Mouse (Mus musculus) cerebellum, adult 2 months (tissue): ENCODE measurements around the gene Pdhb. TPM values are rescaled to one million over a fixed set of nuclear protein-coding genes. Genes with fewer than 3 reads are reported as not detected.

Experiments used
- DNase-seq, 2 experiments: peaks; one replicate each; pipeline ENCODE4 v3.0.0; 2021
- H3K27ac ChIP-seq: fragments of 200-500 bp; 2 replicates; pipeline ENCODE4 v1.5.1; 2012; ENCODE audit warnings: low read length, control low read depth, inconsistent platforms; ENCODE audit not compliant: insufficient read depth
- H3K27me3 ChIP-seq: fragments of 200-500 bp; 2 replicates; pipeline ENCODE4 v1.6.1; 2012; ENCODE audit warnings: inconsistent platforms, mild to moderate bottlenecking, low read length, moderate library complexity; ENCODE audit not compliant: control insufficient read depth, insufficient read depth
- H3K4me1 ChIP-seq: fragments of 200-500 bp; 2 replicates; pipeline ENCODE4 v1.6.1; 2011; ENCODE audit warnings: low read length; ENCODE audit not compliant: control insufficient read depth, insufficient read depth
- H3K4me3 ChIP-seq: fragments of 200-500 bp; replicated peaks from 2 replicates; pipeline ENCODE3; 2011; ENCODE audit warnings: mild to moderate bottlenecking, low read depth, low read length, control low read depth; ENCODE audit not compliant: insufficient read depth
- CTCF ChIP-seq: fragments of 200-500 bp; IDR thresholded peaks from 2 replicates; pipeline ENCODE4 v1.5.1; 2011; ENCODE audit warnings: low read depth, mild to moderate bottlenecking, control low read depth, low read length, moderate library complexity, borderline replicate concordance; ENCODE audit not compliant: insufficient read depth
- POLR2A ChIP-seq: fragments of 200-500 bp; IDR thresholded peaks from 2 replicates; pipeline ENCODE4 v1.6.1; 2011; ENCODE audit warnings: low read length, control low read depth, borderline replicate concordance; ENCODE audit not compliant: insufficient read depth
- WGBS: fragments of 180-500 bp; shearing (Covaris S2); methylation state at CpG from one replicate; pipeline ENCODE4 v1.1.7; 2018; 5-methylcytosine and 5-hydroxymethylcytosine counted together
- polyA plus RNA-seq: library from polyadenylated mRNA; depleted of rRNA; stranded (reverse); fragments of >200 nt; gene quantifications from 2 replicates; pipeline ENCODE4 v1.2.3, GENCODE M21; 2012

Gene Pdhb
- polyA plus RNA-seq, 1 experiment, result 279 TPM

DNA sequence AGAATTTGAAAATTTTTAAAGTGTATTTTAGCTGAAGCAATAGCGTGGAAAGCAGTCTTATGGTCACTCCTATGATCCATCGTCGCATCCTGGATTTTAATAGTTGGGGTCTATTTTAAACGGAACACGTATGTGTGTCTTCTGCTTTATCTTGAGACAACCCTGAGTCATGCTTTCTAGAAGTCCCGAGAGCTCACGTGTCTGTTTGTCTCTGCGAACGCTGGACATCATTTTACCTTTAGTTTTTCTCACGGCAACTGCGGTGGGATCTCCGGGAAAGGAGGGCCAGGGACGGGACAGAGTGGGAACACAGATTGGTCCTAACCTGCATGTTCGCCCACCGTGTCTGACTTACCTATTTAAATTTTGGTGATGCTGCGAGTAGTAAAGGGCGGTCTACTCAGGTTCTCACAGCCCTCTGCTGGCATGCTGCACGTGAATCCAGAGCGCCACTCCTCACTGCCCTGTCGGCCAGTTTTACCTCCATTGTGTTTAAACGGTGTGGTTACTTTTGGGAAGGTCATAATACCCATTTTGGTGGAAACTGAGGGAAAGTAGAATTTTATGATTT is 42.5 kb upstream of the Pdhb start:
- peak; percentile 36 to 41 for DNase-seq
- WGBS, result 12% methylated on average over 21 of the region's 21 CpGs
- peaks cover 20% of the 10 kb centered on the region; the same call in 1 of the 2 replicates for H3K4me1 ChIP-seq
- no peak for TF ChIP-seq CTCF
- H3K4me3 ChIP-seq, result peak overlapping the region; percentile 79
- H3K27ac ChIP-seq, result peak overlapping the region; percentile 33; the same call in 1 of the 2 replicates
- H3K27me3 ChIP-seq, result no peaks in the 10 kb centered on the region

DNA sequence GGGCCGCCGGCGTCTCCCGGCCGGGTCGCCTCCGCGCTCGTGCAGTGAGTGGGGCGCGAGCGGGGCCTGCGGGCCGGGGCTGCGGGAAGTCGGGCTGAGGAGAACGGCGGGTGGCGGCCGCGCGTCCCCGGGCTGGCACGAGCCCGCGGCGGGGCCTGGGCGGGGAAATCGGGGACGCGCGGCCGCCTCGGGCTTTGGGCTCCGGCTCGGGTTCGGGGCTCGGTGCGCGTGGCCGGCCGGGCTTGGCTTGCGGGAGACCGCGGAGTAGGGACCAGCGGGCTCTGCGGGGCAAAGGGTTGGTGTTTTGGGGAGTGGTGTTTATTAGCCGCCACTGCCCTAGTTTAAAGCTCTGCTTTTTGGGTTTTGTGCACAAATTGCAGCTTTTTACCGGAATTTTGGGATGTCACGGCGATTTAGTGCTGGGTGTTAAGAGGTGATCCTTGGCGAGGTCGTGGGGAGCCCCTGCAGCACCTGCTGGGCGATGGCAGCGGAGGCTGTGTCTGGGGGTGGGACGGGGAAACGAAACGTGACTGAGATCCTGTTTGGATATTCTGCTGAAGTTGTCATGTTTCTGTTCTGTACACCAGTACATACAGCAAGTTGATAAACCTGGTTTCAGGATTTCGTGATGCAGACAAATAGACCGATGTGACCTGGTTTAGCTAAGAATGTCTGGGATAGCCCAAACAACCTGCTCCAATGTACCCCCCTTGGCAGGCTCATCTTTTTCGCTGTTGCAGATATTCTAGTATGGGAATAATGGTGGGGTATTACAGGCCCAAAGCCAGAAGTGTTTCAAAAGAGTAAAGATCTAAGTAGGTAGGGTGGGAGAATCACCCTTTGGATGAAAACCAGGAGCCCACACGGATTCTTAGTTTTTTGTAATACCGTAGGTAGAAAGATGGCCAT is 41.7 kb upstream of the Pdhb start:
- Histone ChIP-seq H3K27ac (peak overlapping the region; percentile 65; the same call in 1 of the 2 replicates), H3K4me1 (peaks cover 14% of the 10 kb centered on the region; the same call in 1 of the 2 replicates), H3K27me3 (no peaks in the 10 kb centered on the region), H3K4me3 (peak overlapping the region; percentile 89)
- peak; percentile 84 to 85 for DNase-seq
- WGBS, result under 1% methylated on average over 63 of the region's 63 CpGs
- TF ChIP-seq POLR2A, result no peak
- no peak for TF ChIP-seq CTCF

DNA sequence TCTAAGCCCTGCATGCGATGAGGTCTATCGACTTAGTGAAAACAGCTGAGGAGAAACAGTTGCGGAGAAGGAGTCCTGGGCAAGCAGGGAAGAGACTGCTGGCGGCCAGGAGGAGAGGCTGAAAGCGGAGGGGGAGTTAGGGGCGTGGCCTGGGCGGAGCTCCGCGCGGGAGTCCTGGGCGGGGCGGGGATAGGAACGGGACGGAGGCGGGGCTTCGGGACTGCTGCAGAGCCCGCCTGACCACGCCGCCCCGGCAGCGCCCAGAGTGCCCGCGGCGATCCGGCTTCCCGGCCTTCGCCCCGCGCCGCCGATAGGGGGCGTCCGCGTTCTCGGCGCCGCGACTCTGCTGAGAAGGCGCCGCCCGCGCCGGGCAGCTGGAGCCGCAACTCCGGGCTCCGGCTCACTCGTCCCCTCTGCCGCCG is 41.0 kb upstream of the Pdhb start, which contains the start of gene Kctd6:
TSS of gene Kctd6 (plus strand) at position 338 of the 422 bp plus-strand sequence.
- peaks cover 14% of the 10 kb centered on the region for H3K4me1 ChIP-seq
- peak within 1 kb of the TSS; percentile 89 for H3K4me3 ChIP-seq
- H3K27me3 ChIP-seq, result no peaks in the 10 kb centered on the region
- 1% methylated on average over 49 of the region's 49 CpGs for WGBS
- peak within 1 kb of the TSS; percentile 65; the same call in 1 of the 2 replicates for H3K27ac ChIP-seq
- DNase-seq, result peak; percentile 98
- TF ChIP-seq CTCF (0 out of 2 replicates have a peak, but pooled peaks have one; percentile 17), POLR2A (no peak)

DNA sequence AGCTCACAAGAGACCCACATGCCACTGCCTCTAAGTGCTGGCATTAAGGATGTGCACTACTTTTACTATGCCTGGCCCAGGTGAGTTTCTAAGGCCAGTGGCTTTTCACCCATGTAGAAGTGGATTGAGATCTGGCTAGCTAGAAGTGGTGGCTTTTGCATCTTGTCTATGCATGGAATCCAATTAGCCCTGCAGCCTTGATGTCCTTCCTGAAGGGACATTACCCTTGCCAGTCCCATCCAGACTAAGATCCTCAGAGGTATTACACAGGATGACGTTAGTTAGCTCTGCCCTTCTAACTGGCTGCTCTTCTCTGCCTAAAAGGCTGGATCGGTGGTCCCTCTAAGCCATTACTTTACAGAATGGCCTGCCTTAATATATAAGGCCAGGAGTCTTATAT is 40.2 kb upstream of the Pdhb start:
- H3K27me3 ChIP-seq, result no peaks in the 10 kb centered on the region
- H3K4me3 ChIP-seq, result no peak overlapping the region
- TF ChIP-seq POLR2A (no peak), CTCF (no peak)
- no peak overlapping the region for H3K27ac ChIP-seq
- 88% methylated on average over 2 of the region's 2 CpGs for WGBS
- DNase-seq, result no peak
- peaks cover 12% of the 10 kb centered on the region for H3K4me1 ChIP-seq

DNA sequence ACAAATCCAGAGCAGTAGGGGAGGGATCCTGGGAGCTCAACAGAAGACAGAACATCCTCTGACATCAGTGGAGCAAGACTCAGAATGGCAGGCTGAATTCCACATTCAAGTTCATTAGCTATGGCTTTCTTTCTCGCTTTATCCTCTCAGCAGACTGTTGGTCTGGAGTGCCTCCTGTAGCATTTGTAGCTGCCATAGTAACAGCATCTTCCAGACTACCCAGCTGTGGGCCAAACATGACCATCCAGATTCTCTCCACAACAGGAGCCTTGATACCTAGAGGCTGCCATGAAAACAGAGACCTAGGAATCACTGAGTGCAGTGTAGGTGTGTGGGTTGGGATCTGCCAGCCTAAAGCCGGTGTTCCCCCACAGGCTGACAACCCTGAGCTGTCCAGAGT is 37.1 kb upstream of the Pdhb start:
- H3K27ac ChIP-seq, result no peak overlapping the region
- H3K4me1 ChIP-seq, result peaks cover 9% of the 10 kb centered on the region
- H3K4me3 ChIP-seq, result no peak overlapping the region
- no peak for DNase-seq
- 95% methylated on average over 2 of the region's 2 CpGs for WGBS
- no peaks in the 10 kb centered on the region for H3K27me3 ChIP-seq
- no peak for TF ChIP-seq POLR2A
- TF ChIP-seq CTCF, result no peak

DNA sequence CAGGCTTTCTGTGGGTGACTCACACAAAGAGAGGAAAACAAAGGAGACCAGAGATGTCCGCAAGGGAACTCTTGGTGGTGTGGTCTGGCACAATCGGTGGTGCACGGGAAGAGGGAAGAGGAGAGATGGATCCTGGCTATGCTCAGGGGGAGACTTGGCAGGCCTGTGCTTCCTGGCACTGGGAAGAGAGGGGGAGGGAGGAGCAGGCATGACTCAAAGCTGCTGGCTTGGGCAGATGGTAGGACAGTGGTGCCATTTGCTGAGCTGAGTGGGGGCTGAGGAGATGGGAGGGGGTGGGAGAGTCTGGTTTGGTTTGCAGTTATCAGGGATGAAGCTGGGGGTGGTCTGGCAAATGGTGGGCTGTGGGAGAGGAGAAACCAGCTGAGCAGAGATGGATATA is 36.1 kb upstream of the Pdhb start:
- H3K27me3 ChIP-seq, result no peaks in the 10 kb centered on the region
- H3K4me3 ChIP-seq, result no peak overlapping the region
- peak; percentile 49 to 68 for DNase-seq
- 15% methylated on average over 3 of the region's 3 CpGs for WGBS
- TF ChIP-seq POLR2A, result no peak
- TF ChIP-seq CTCF, result no peak
- peaks cover 9% of the 10 kb centered on the region for H3K4me1 ChIP-seq
- no peak overlapping the region for H3K27ac ChIP-seq

DNA sequence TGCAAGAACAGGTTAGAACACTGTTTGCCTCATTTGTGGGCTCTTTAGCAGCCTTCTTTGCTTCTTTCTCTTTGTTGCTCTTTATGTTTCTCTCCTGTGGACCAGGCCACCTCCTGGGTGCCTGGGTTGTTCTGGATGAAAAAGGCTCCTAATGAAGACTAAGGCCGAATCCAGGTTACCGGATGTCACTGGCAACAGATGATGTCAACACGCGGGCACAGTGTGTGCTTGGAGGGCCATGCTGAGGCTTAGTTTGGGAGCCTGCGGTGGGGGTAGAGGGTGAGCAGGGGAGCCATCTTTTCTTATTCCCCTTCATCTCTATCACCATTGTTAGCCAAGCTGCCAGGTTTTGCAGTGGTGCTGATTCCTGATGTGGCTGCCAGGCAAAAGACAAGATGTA is 34.7 kb upstream of the Pdhb start:
- WGBS, result 63% methylated on average over 5 of the region's 5 CpGs
- no peak for DNase-seq
- TF ChIP-seq CTCF, result no peak
- TF ChIP-seq POLR2A, result no peak
- H3K4me1 ChIP-seq, result peaks cover 9% of the 10 kb centered on the region
- H3K27me3 ChIP-seq, result no peaks in the 10 kb centered on the region
- no peak overlapping the region for H3K4me3 ChIP-seq
- no peak overlapping the region for H3K27ac ChIP-seq
